Mouse (Mus musculus): ENCODE results near the gene Syne2. TPM values are rescaled to one million over a fixed set of nuclear protein-coding genes. Genes with fewer than 3 reads are reported as not detected.

Syne2 gene
- polyA plus RNA-seq, 1 experiment from 2014 or later: 42.1 TPM

- no peak for ATAC-seq (ENCODE audit: insufficient read depth, low FRiP score)
- H3K9ac ChIP-seq (ENCODE audit: low read length): no peak overlapping the region
- no peak overlapping the region for H3K4me2 ChIP-seq (ENCODE audit: low read depth, low read length)
- H3K4me3 ChIP-seq (replicated peaks; ENCODE audit: low read length): no peak overlapping the region
- no peaks in the 10 kb centered on the region for H3K4me1 ChIP-seq (ENCODE audit: control insufficient read depth, insufficient read depth, low read length)
- no peaks in the 10 kb centered on the region for H3K36me3 ChIP-seq (ENCODE audit: control insufficient read depth, insufficient read depth, low read length)
- H3K27ac ChIP-seq (ENCODE audit: low read length): no peak overlapping the region
- no peaks in the 10 kb centered on the region for H3K9me3 ChIP-seq (replicated peaks; ENCODE audit: control insufficient read depth, low read length)
- 74% methylated on average over 2 of the region's 2 CpGs for WGBS
- no peaks in the 10 kb centered on the region for H3K27me3 ChIP-seq (ENCODE audit: control insufficient read depth, insufficient read depth, low read length)
Observed at GRCm38 (mm10) chr12:75796510-75796909, 21.4 kb upstream of the Syne2 start.

GRCm38 (mm10) chr12:75806281-75806680 is 11.7 kb upstream of the Syne2 start:
- no peaks in the 10 kb centered on the region for H3K36me3 ChIP-seq (ENCODE audit: control insufficient read depth, insufficient read depth, low read length)
- no peak overlapping the region for H3K4me2 ChIP-seq (ENCODE audit: low read depth, low read length)
- no peaks in the 10 kb centered on the region for H3K27me3 ChIP-seq (ENCODE audit: control insufficient read depth, insufficient read depth, low read length)
- no peaks in the 10 kb centered on the region for H3K9me3 ChIP-seq (replicated peaks; ENCODE audit: control insufficient read depth, low read length)
- ATAC-seq (ENCODE audit: insufficient read depth, low FRiP score): no peak
- H3K4me1 ChIP-seq (ENCODE audit: control insufficient read depth, insufficient read depth, low read length): no peaks in the 10 kb centered on the region
- 82% methylated on average over 4 of the region's 4 CpGs for WGBS
- no peak overlapping the region for H3K4me3 ChIP-seq (replicated peaks; ENCODE audit: low read length)
- no peak overlapping the region for H3K27ac ChIP-seq (ENCODE audit: low read length)
- H3K9ac ChIP-seq (ENCODE audit: low read length): no peak overlapping the region

- ATAC-seq (ENCODE audit: insufficient read depth, low FRiP score): no peak
- Histone ChIP-seq H3K36me3 (ENCODE audit: control insufficient read depth, insufficient read depth, low read length) (no peaks in the 10 kb centered on the region), H3K4me1 (ENCODE audit: control insufficient read depth, insufficient read depth, low read length) (0 out of 2 replicates have a peak, but pooled peaks cover 5% of the 10 kb centered on the region), H3K27me3 (ENCODE audit: control insufficient read depth, insufficient read depth, low read length) (no peaks in the 10 kb centered on the region), H3K4me2 (ENCODE audit: low read depth, low read length) (no peak overlapping the region), H3K9ac (ENCODE audit: low read length) (no peak overlapping the region), H3K27ac (ENCODE audit: low read length) (no peak overlapping the region), H3K4me3 (replicated peaks; ENCODE audit: low read length) (no peak overlapping the region), H3K9me3 (replicated peaks; ENCODE audit: control insufficient read depth, low read length) (no peaks in the 10 kb centered on the region; the same call in 1 of the 2 replicates)
- WGBS: 96% methylated on average over 2 of the region's 2 CpGs
Observed at GRCm38 (mm10) chr12:75813766-75814165, 4.2 kb upstream of the Syne2 start.

GRCm38 (mm10) chr12:75814551-75814950 is 3.4 kb upstream of the Syne2 start:
- H3K9ac ChIP-seq (ENCODE audit: low read length): no peak overlapping the region
- H3K4me1 ChIP-seq (ENCODE audit: control insufficient read depth, insufficient read depth, low read length): peaks cover 8% of the 10 kb centered on the region; the same call in 1 of the 2 replicates
- H3K27me3 ChIP-seq (ENCODE audit: control insufficient read depth, insufficient read depth, low read length): no peaks in the 10 kb centered on the region
- no peak overlapping the region for H3K27ac ChIP-seq (ENCODE audit: low read length)
- no peak for ATAC-seq (ENCODE audit: insufficient read depth, low FRiP score)
- H3K4me3 ChIP-seq (replicated peaks; ENCODE audit: low read length): no peak overlapping the region
- no peaks in the 10 kb centered on the region for H3K36me3 ChIP-seq (ENCODE audit: control insufficient read depth, insufficient read depth, low read length)
- 61% methylated on average over 6 of the region's 6 CpGs for WGBS
- H3K4me2 ChIP-seq (ENCODE audit: low read depth, low read length): no peak overlapping the region
- H3K9me3 ChIP-seq (replicated peaks; ENCODE audit: control insufficient read depth, low read length): no peaks in the 10 kb centered on the region; the same call in 1 of the 2 replicates

- 11% methylated on average over 25 of the region's 25 CpGs for WGBS
- no peak for ATAC-seq (ENCODE audit: insufficient read depth, low FRiP score)
- Histone ChIP-seq H3K36me3 (ENCODE audit: control insufficient read depth, insufficient read depth, low read length) (no peaks in the 10 kb centered on the region), H3K4me1 (ENCODE audit: control insufficient read depth, insufficient read depth, low read length) (peaks cover 18% of the 10 kb centered on the region; the same call in 1 of the 2 replicates), H3K4me3 (replicated peaks; ENCODE audit: low read length) (peak overlapping the region; percentile 79), H3K9ac (ENCODE audit: low read length) (peak overlapping the region; percentile 92), H3K4me2 (ENCODE audit: low read depth, low read length) (peak overlapping the region; percentile 89), H3K27ac (ENCODE audit: low read length) (no peak overlapping the region), H3K9me3 (replicated peaks; ENCODE audit: control insufficient read depth, low read length) (no peaks in the 10 kb centered on the region; the same call in 1 of the 2 replicates), H3K27me3 (ENCODE audit: control insufficient read depth, insufficient read depth, low read length) (no peaks in the 10 kb centered on the region)
Observed at GRCm38 (mm10) chr12:75816981-75817856, 715 bp upstream of the Syne2 start.

GRCm38 (mm10) chr12:75818453-75819434 is 810 bp downstream of the Syne2 start:
- ATAC-seq (ENCODE audit: insufficient read depth, low FRiP score): peak; percentile 78
- Histone ChIP-seq H3K4me3 (replicated peaks; ENCODE audit: low read length) (peak overlapping the region; percentile 79), H3K27me3 (ENCODE audit: control insufficient read depth, insufficient read depth, low read length) (no peaks in the 10 kb centered on the region), H3K9ac (ENCODE audit: low read length) (peak overlapping the region; percentile 92), H3K9me3 (replicated peaks; ENCODE audit: control insufficient read depth, low read length) (no peaks in the 10 kb centered on the region), H3K4me2 (ENCODE audit: low read depth, low read length) (peak overlapping the region; percentile 89), H3K4me1 (ENCODE audit: control insufficient read depth, insufficient read depth, low read length) (peaks cover 20% of the 10 kb centered on the region; the same call in 1 of the 2 replicates), H3K27ac (ENCODE audit: low read length) (peak overlapping the region; percentile 86), H3K36me3 (ENCODE audit: control insufficient read depth, insufficient read depth, low read length) (no peaks in the 10 kb centered on the region)
- WGBS: under 1% methylated on average over 92 of the region's 93 CpGs

GRCm38 (mm10) chr12:75819481-75819880 is 1.5 kb downstream of the Syne2 start:
- no peaks in the 10 kb centered on the region for H3K9me3 ChIP-seq (replicated peaks; ENCODE audit: control insufficient read depth, low read length)
- no peak for ATAC-seq (ENCODE audit: insufficient read depth, low FRiP score)
- peaks cover 20% of the 10 kb centered on the region; the same call in 1 of the 2 replicates for H3K4me1 ChIP-seq (ENCODE audit: control insufficient read depth, insufficient read depth, low read length)
- H3K27ac ChIP-seq (ENCODE audit: low read length): no peak overlapping the region; the same call in 1 of the 2 replicates
- peak overlapping the region; percentile 89 for H3K4me2 ChIP-seq (ENCODE audit: low read depth, low read length)
- H3K36me3 ChIP-seq (ENCODE audit: control insufficient read depth, insufficient read depth, low read length): no peaks in the 10 kb centered on the region
- no peaks in the 10 kb centered on the region for H3K27me3 ChIP-seq (ENCODE audit: control insufficient read depth, insufficient read depth, low read length)
- WGBS: 11% methylated on average over 11 of the region's 11 CpGs
- H3K4me3 ChIP-seq (replicated peaks; ENCODE audit: low read length): peak overlapping the region; percentile 79
- peak overlapping the region; percentile 92 for H3K9ac ChIP-seq (ENCODE audit: low read length)

- no peak overlapping the region for H3K27ac ChIP-seq (ENCODE audit: low read length)
- H3K4me3 ChIP-seq (replicated peaks; ENCODE audit: low read length): no peak overlapping the region
- peaks cover 20% of the 10 kb centered on the region; the same call in 1 of the 2 replicates for H3K4me1 ChIP-seq (ENCODE audit: control insufficient read depth, insufficient read depth, low read length)
- no peaks in the 10 kb centered on the region for H3K36me3 ChIP-seq (ENCODE audit: control insufficient read depth, insufficient read depth, low read length)
- H3K9me3 ChIP-seq (replicated peaks; ENCODE audit: control insufficient read depth, low read length): no peaks in the 10 kb centered on the region
- no peak overlapping the region for H3K9ac ChIP-seq (ENCODE audit: low read length)
- no peak for ATAC-seq (ENCODE audit: insufficient read depth, low FRiP score)
- WGBS: 63% methylated on average over 7 of the region's 7 CpGs
- no peaks in the 10 kb centered on the region for H3K27me3 ChIP-seq (ENCODE audit: control insufficient read depth, insufficient read depth, low read length)
- H3K4me2 ChIP-seq (ENCODE audit: low read depth, low read length): no peak overlapping the region
Observed at GRCm38 (mm10) chr12:75820216-75820615, 2.3 kb downstream of the Syne2 start.
